Mouse (Mus musculus) hindbrain, embryonic 11.5 days (tissue): ENCODE measurements at regions not wholly inside any gene's neighbourhood (a gene's known extent, or its start where the extent isn't known, plus 50 kb on each side); places are given as distances from the start of the nearest gene placed in this dataset.
"Not testable (repeated sequence)": the region's sequence is repeated elsewhere in the genome, so short reads cannot be mapped to it uniquely, and the experiment has no call there.

Experiments
- ATAC-seq: fragments of 200-750 bp; cut with Nextera tagmentation; 2 replicates; pipeline ENCODE4 v1.8.0; 2017; ENCODE audit warnings: mild to moderate bottlenecking, moderate TSS enrichment, moderate library complexity; ENCODE audit not compliant: low FRiP score
- DNase-seq: peaks from one replicate; pipeline ENCODE4 v3.0.0-alpha.2; 2015; ENCODE audit warnings: low spot score
- H3K27ac ChIP-seq: fragments of 300-500 bp; sonication (generic); 2 replicates; pipeline ENCODE4 v1.5.1; 2014; ENCODE audit warnings: mild to moderate bottlenecking, low read depth, low read length
- H3K27me3 ChIP-seq: fragments of 300-500 bp; sonication (generic); 2 replicates; pipeline ENCODE4 v1.6.1; 2014; ENCODE audit warnings: mild to moderate bottlenecking, low read length, moderate library complexity, mixed read lengths; ENCODE audit not compliant: control insufficient read depth, insufficient read depth
- H3K36me3 ChIP-seq: fragments of 300-500 bp; sonication (generic); 2 replicates; pipeline ENCODE4 v1.6.1; 2014; ENCODE audit warnings: mild to moderate bottlenecking, low read length, moderate library complexity, mixed read lengths; ENCODE audit not compliant: control insufficient read depth, insufficient read depth
- H3K4me1 ChIP-seq: fragments of 300-500 bp; sonication (generic); replicated peaks from 2 replicates; pipeline ENCODE4 v1.6.1; 2014; ENCODE audit warnings: low read length, mixed read lengths; ENCODE audit not compliant: control insufficient read depth, insufficient read depth
- H3K4me2 ChIP-seq: fragments of 300-500 bp; sonication (generic); replicated peaks from 2 replicates; pipeline ENCODE4 v1.6.1; 2014; ENCODE audit warnings: mild to moderate bottlenecking, low read depth, low read length
- H3K4me3 ChIP-seq: fragments of 300-500 bp; sonication (generic); 2 replicates; pipeline ENCODE4 v1.5.1; 2014; ENCODE audit warnings: low read depth, low read length
- H3K9ac ChIP-seq: fragments of 300-500 bp; sonication (generic); 2 replicates; pipeline ENCODE4 v1.6.1; 2014; ENCODE audit warnings: low read depth, low read length
- H3K9me3 ChIP-seq: fragments of 300-500 bp; sonication (generic); 2 replicates; pipeline ENCODE4 v1.6.1; 2016; ENCODE audit warnings: low read length; ENCODE audit not compliant: control insufficient read depth
- WGBS: fragments of 180-500 bp; shearing (Covaris S2); extraction: QIAGEN DNeasy Blood & Tissue Kit; methylation state at CpG from one replicate; pipeline ENCODE4 v1.1.7; 2014; 5-methylcytosine and 5-hydroxymethylcytosine counted together

GRCm38 (mm10) chr2:18509317-18509716 is 116.7 kb upstream of the Dnajc1 start:
- no peaks in the 10 kb centered on the region for H3K27me3 ChIP-seq
- DNase-seq (no peak), ATAC-seq (no peak)
- no peak overlapping the region for H3K27ac ChIP-seq
- H3K4me1 ChIP-seq, result no peaks in the 10 kb centered on the region
- H3K4me2 ChIP-seq, result no peak overlapping the region
- no peaks in the 10 kb centered on the region for H3K36me3 ChIP-seq
- WGBS, result 90% methylated on average over 1 of the region's 1 CpGs
- H3K4me3 ChIP-seq, result no peak overlapping the region
- no peaks in the 10 kb centered on the region for H3K9me3 ChIP-seq
- no peak overlapping the region for H3K9ac ChIP-seq

- H3K9me3 ChIP-seq, result no peaks in the 10 kb centered on the region
- no peak overlapping the region for H3K4me3 ChIP-seq
- DNase-seq (no peak), ATAC-seq (no peak)
- no peaks in the 10 kb centered on the region for H3K4me1 ChIP-seq
- no peak overlapping the region for H3K4me2 ChIP-seq
- WGBS, result 80% methylated on average over 3 of the region's 3 CpGs
- no peak overlapping the region for H3K9ac ChIP-seq
- H3K36me3 ChIP-seq, result no peaks in the 10 kb centered on the region
- H3K27ac ChIP-seq, result no peak overlapping the region
- H3K27me3 ChIP-seq, result no peaks in the 10 kb centered on the region
Observed at GRCm38 (mm10) chr2:18473361-18473771, 80.7 kb upstream of the Dnajc1 start.

- no peak overlapping the region for H3K9ac ChIP-seq
- ATAC-seq, result no peak
- DNase-seq, result no peak
- H3K27ac ChIP-seq, result no peak overlapping the region
- no peaks in the 10 kb centered on the region for H3K9me3 ChIP-seq
- no peaks in the 10 kb centered on the region for H3K4me1 ChIP-seq
- WGBS, result 95% methylated on average over 4 of the region's 4 CpGs
- H3K27me3 ChIP-seq, result no peaks in the 10 kb centered on the region
- H3K36me3 ChIP-seq, result no peaks in the 10 kb centered on the region
- no peak overlapping the region for H3K4me3 ChIP-seq
- no peak overlapping the region for H3K4me2 ChIP-seq
Observed at GRCm38 (mm10) chr2:18460901-18461300, 68.3 kb upstream of the Dnajc1 start.

GRCm38 (mm10) chr2:18460281-18460680 is 67.7 kb upstream of the Dnajc1 start:
- not testable (repeated sequence) for H3K4me3 ChIP-seq, ATAC-seq, H3K27ac ChIP-seq, DNase-seq, H3K36me3 ChIP-seq, H3K4me2 ChIP-seq, H3K9ac ChIP-seq, H3K9me3 ChIP-seq, H3K27me3 ChIP-seq, H3K4me1 ChIP-seq
- WGBS, result 84% methylated on average over 3 of the region's 3 CpGs

- DNase-seq, ATAC-seq, H3K4me2 ChIP-seq: not testable (repeated sequence)
Observed at GRCm38 (mm10) chr2:18453426-18453825, 60.8 kb upstream of the Dnajc1 start.

GRCm38 (mm10) chr2:18445809-18446208 is 53.2 kb upstream of the Dnajc1 start:
- Histone ChIP-seq H3K4me3 (no peak overlapping the region), H3K36me3 (no peaks in the 10 kb centered on the region), H3K4me1 (no peaks in the 10 kb centered on the region), H3K9ac (no peak overlapping the region), H3K27me3 (no peaks in the 10 kb centered on the region), H3K4me2 (no peak overlapping the region), H3K9me3 (no peaks in the 10 kb centered on the region), H3K27ac (no peak overlapping the region)
- ATAC-seq (no peak), DNase-seq (no peak)
- WGBS, result 42% methylated on average over 1 of the region's 1 CpGs

More at GRCm38 (mm10) chr2:18453426-18453825, 60.8 kb upstream of the Dnajc1 start:
- not testable (repeated sequence) for H3K4me3 ChIP-seq, H3K9me3 ChIP-seq, H3K27ac ChIP-seq, H3K27me3 ChIP-seq, H3K4me1 ChIP-seq, H3K9ac ChIP-seq, H3K36me3 ChIP-seq
- WGBS, result 34% methylated on average over 2 of the region's 2 CpGs
